Mouse (Mus musculus) liver (tissue): ENCODE results near the gene Plekhd1.
A peak's percentile ranks its signal among the peaks of the same experiment; 100 is the strongest.

Experiments used
- DNase-seq: peaks from one replicate; pipeline ENCODE4 v3.0.0-alpha.2; 2020; ENCODE audit warnings: mixed read lengths

Plekhd1 gene

GRCm38 (mm10) chr12:80692269-80692972 lies at the start of gene Plekhd1:
Gene Plekhd1 (plus strand): TSS chr12:80692591.
- DNase-seq, result peak; percentile 52

GRCm38 (mm10) chr12:80642725-80643692 lies 49.4 kb upstream of the Plekhd1 start:
- peak; percentile 87 for DNase-seq

GRCm38 (mm10) chr12:80643693-80644505 lies 48.5 kb upstream of the Plekhd1 start, which contains the start of the genes Slc39a9 and Erh:
Gene Slc39a9 (plus strand): TSS chr12:80643883.
Gene Erh (minus strand): TSS chr12:80644341.
- peak; percentile 93 for DNase-seq

- DNase-seq, result peak; percentile 7
These were observed 47.9 kb upstream of the Plekhd1 start for GRCm38 (mm10) chr12:80644506-80644868.

GRCm38 (mm10) chr12:80646377-80646776 lies 46.0 kb upstream of the Plekhd1 start:
- no peak for DNase-seq

GRCm38 (mm10) chr12:80653951-80654658 lies 38.3 kb upstream of the Plekhd1 start:
- DNase-seq, result no peak

- DNase-seq, result no peak
These were observed 37.7 kb upstream of the Plekhd1 start for GRCm38 (mm10) chr12:80654659-80655025.

- DNase-seq, result no peak
These were observed 33.7 kb upstream of the Plekhd1 start for GRCm38 (mm10) chr12:80658661-80659060.

GRCm38 (mm10) chr12:80662322-80662721 lies 30.1 kb upstream of the Plekhd1 start:
- no peak for DNase-seq

- no peak for DNase-seq
These were observed 28.5 kb upstream of the Plekhd1 start for GRCm38 (mm10) chr12:80663935-80664334.

- no peak for DNase-seq
These were observed 24.0 kb upstream of the Plekhd1 start for GRCm38 (mm10) chr12:80668391-80668790.

GRCm38 (mm10) chr12:80673170-80673569 lies 19.2 kb upstream of the Plekhd1 start:
- peak; percentile 68 for DNase-seq

GRCm38 (mm10) chr12:80681340-80681739 lies 11.1 kb upstream of the Plekhd1 start:
- DNase-seq, result peak; percentile 41

GRCm38 (mm10) chr12:80683554-80683953 lies 8.8 kb upstream of the Plekhd1 start:
- DNase-seq, result peak; percentile 33

GRCm38 (mm10) chr12:80684316-80684715 lies 8.1 kb upstream of the Plekhd1 start:
- DNase-seq, result no peak

GRCm38 (mm10) chr12:80687788-80688211 lies 4.6 kb upstream of the Plekhd1 start:
- no peak for DNase-seq

GRCm38 (mm10) chr12:80689696-80690095 lies 2.7 kb upstream of the Plekhd1 start:
- DNase-seq, result no peak

- no peak for DNase-seq
These were observed 710 bp upstream of the Plekhd1 start for GRCm38 (mm10) chr12:80691671-80692091.

- DNase-seq, result no peak
These were observed 1.3 kb downstream of the Plekhd1 start for GRCm38 (mm10) chr12:80693700-80694099.

- no peak for DNase-seq
These were observed 2.6 kb downstream of the Plekhd1 start for GRCm38 (mm10) chr12:80695004-80695403.

- DNase-seq, result peak; percentile 65
These were observed 6.2 kb downstream of the Plekhd1 start for GRCm38 (mm10) chr12:80698526-80699143.

- DNase-seq, result peak; percentile 62
These were observed 6.7 kb downstream of the Plekhd1 start for GRCm38 (mm10) chr12:80699144-80699531.
